Mouse (Mus musculus) bone marrow macrophage, adult 2 months (primary cell): ENCODE results near the gene Frmd4b.

ENCODE experiments used
- CTCF ChIP-seq: IDR thresholded peaks from 2 replicates; pipeline ENCODE4 v1.5.1; 2012; ENCODE audit warnings: low read depth, mild to moderate bottlenecking, low read length, moderate library complexity
- POLR2A ChIP-seq: IDR thresholded peaks from 2 replicates; pipeline ENCODE4 v1.6.1; 2012; ENCODE audit warnings: mild to moderate bottlenecking, low read depth, low read length, borderline replicate concordance

GRCm38 (mm10) chr6:97252711-97253221, 364.6 kb downstream of the Frmd4b start, which contains the start of gene Lmod3:
- TF ChIP-seq CTCF (no peak), POLR2A (no peak)
